Comparison of ENCODE assay signal across 8 mouse cellular contexts in genomic region chr13:52978321-52978981, GRCm38 (mm10). TPM values are rescaled to one million over a fixed set of nuclear protein-coding genes. Genes with fewer than 3 reads are reported as not detected.
DNase-seq lines count a peak whose midpoint lies in the region; ATAC-seq and TF ChIP-seq lines count a peak whose summit lies in the region.

No protein-coding gene starts in this region.

- peak overlapping the region; percentile 62; the same call in 1 of the 2 replicates for H3K27ac ChIP-seq in cerebellum, adult 2 months (ENCODE audit: insufficient read depth, low read length)
- peak overlapping the region; percentile 75 for H3K27ac ChIP-seq in intestine, embryonic 14.5 days (ENCODE audit: low read depth)
- H3K27ac ChIP-seq in liver, embryonic 15.5 days (replicated peaks) = no peak overlapping the region
- peak overlapping the region; percentile 96 for H3K27ac ChIP-seq in neural tube, embryonic 15.5 days (replicated peaks)

- TF ChIP-seq POLR2A in cerebellum, adult 2 months (IDR thresholded peaks at IDR 0.05; ENCODE audit: borderline replicate concordance, insufficient read depth, low read length) = no peak

- no peak for TF ChIP-seq CTCF in cerebellum, adult 2 months (IDR thresholded peaks at IDR 0.05; ENCODE audit: borderline replicate concordance, insufficient read depth, low read depth, low read length)

- 0 out of 2 replicates have a peak, but pooled peaks have one; percentile 12 for ATAC-seq in intestine, embryonic 14.5 days (replicated peaks; ENCODE audit: low FRiP score, low TSS enrichment, low read depth)
- ATAC-seq in liver, embryonic 15.5 days (ENCODE audit: insufficient read depth) = no peak
- ATAC-seq in neural tube, embryonic 15.5 days (ENCODE audit: low FRiP score) = peak; percentile 5; the same call in 1 of the 2 replicates

- 1% methylated on average over 64 of the region's 64 CpGs for WGBS in cerebellum, adult 2 months
- 1% methylated on average over 57 of the region's 64 CpGs for WGBS in intestine, embryonic 14.5 days
- WGBS in liver, embryonic 15.5 days (ENCODE audit: insufficient replicate concordance) = 1% methylated on average over 64 of the region's 64 CpGs
- WGBS in neural tube, embryonic 15.5 days = under 1% methylated on average over 64 of the region's 64 CpGs

- H3K27me3 ChIP-seq in cerebellum, adult 2 months (ENCODE audit: control insufficient read depth, insufficient read depth, low read length) = no peaks in the 10 kb centered on the region
- H3K27me3 ChIP-seq in intestine, embryonic 14.5 days (replicated peaks; ENCODE audit: control insufficient read depth, insufficient read depth, low read length) = 0 out of 2 replicates have a peak, but pooled peaks cover 5% of the 10 kb centered on the region
- peaks cover 71% of the 10 kb centered on the region for H3K27me3 ChIP-seq in liver, embryonic 15.5 days
- no peaks in the 10 kb centered on the region for H3K27me3 ChIP-seq in neural tube, embryonic 15.5 days (replicated peaks)

- no peaks in the 10 kb centered on the region for H3K36me3 ChIP-seq in intestine, embryonic 14.5 days (ENCODE audit: control insufficient read depth, insufficient read depth, low read length)
- no peaks in the 10 kb centered on the region for H3K36me3 ChIP-seq in liver, embryonic 15.5 days (replicated peaks)
- no peaks in the 10 kb centered on the region for H3K36me3 ChIP-seq in neural tube, embryonic 15.5 days

- no peaks in the 10 kb centered on the region for H3K9me3 ChIP-seq in intestine, embryonic 14.5 days (ENCODE audit: control insufficient read depth, low read length)
- no peaks in the 10 kb centered on the region for H3K9me3 ChIP-seq in liver, embryonic 15.5 days (replicated peaks)
- no peaks in the 10 kb centered on the region for H3K9me3 ChIP-seq in neural tube, embryonic 15.5 days (replicated peaks)

- DNase-seq in layer of hippocampus, postnatal 10 days (ENCODE audit: low spot score in 2 of 2) = peak; percentile 37 to 56
- no peak for DNase-seq in layer of hippocampus, adult 9-10 months (ENCODE audit: low spot score)
- DNase-seq in cerebellum, adult 2 months = peak; percentile 43 to 58
- DNase-seq in gastrocnemius, adult 18-20 months (ENCODE audit: low spot score) = peak; percentile 37
- DNase-seq in intestine, embryonic 14.5 days (ENCODE audit: low spot score) = peak; percentile 77
- no peak for DNase-seq in spleen, adult 12 weeks (ENCODE audit: low spot score)

- H3K4me2 ChIP-seq in intestine, embryonic 14.5 days (ENCODE audit: low read length) = peak overlapping the region; percentile 100
- peak overlapping the region; percentile 70 for H3K4me2 ChIP-seq in liver, embryonic 15.5 days
- peak overlapping the region; percentile 98 for H3K4me2 ChIP-seq in neural tube, embryonic 15.5 days

- peak overlapping the region; percentile 56 for H3K4me3 ChIP-seq in cerebellum, adult 2 months (replicated peaks; ENCODE audit: insufficient read depth, low read depth, low read length)
- peak overlapping the region; percentile 90 for H3K4me3 ChIP-seq in intestine, embryonic 14.5 days (ENCODE audit: low read depth, low read length)
- H3K4me3 ChIP-seq in liver, embryonic 15.5 days (replicated peaks) = peak overlapping the region; percentile 56
- H3K4me3 ChIP-seq in neural tube, embryonic 15.5 days (replicated peaks) = peak overlapping the region; percentile 67

- peaks cover 7% of the 10 kb centered on the region; the same call in 1 of the 2 replicates for H3K4me1 ChIP-seq in cerebellum, adult 2 months (ENCODE audit: control insufficient read depth, insufficient read depth, low read length)
- H3K4me1 ChIP-seq in intestine, embryonic 14.5 days (replicated peaks; ENCODE audit: control insufficient read depth, insufficient read depth, low read length) = peaks cover 11% of the 10 kb centered on the region
- peaks cover 45% of the 10 kb centered on the region for H3K4me1 ChIP-seq in liver, embryonic 15.5 days (replicated peaks)
- peaks cover 51% of the 10 kb centered on the region for H3K4me1 ChIP-seq in neural tube, embryonic 15.5 days

- peak overlapping the region; percentile 75 for H3K9ac ChIP-seq in intestine, embryonic 14.5 days (ENCODE audit: low read length)
- peak overlapping the region; percentile 49; the same call in 1 of the 2 replicates for H3K9ac ChIP-seq in liver, embryonic 15.5 days
- H3K9ac ChIP-seq in neural tube, embryonic 15.5 days (replicated peaks) = peak overlapping the region; percentile 84

RNA-seq across cellular contexts. Expression of gene Nfil3, which starts 2.4 kb away (rescaled TPM):
- total RNA-seq in layer of hippocampus, postnatal 10 days (2021) = 10 to 100 TPM; 12.3 to 12.9 TPM
- polyA plus RNA-seq in cerebellum, adult 2 months (2012; rRNA removed) = 9.5 and 9.6 TPM in 2 replicates
- 10 to 100 TPM; 73.2 to 88.2 TPM for total RNA-seq in gastrocnemius, adult 18-20 months (2021)
- 28.5 and 30.1 TPM in 2 replicates for polyA plus RNA-seq in intestine, embryonic 14.5 days (2014; fragmentation: Nextera tagmentation; extraction: Ambion mirVana)
- 6.0 and 6.1 TPM in 2 replicates for polyA plus RNA-seq in liver, embryonic 15.5 days (2015; fragmentation: Nextera tagmentation; extraction: Ambion mirVana)
- polyA plus RNA-seq in neural tube, embryonic 15.5 days (2015; fragmentation: Nextera tagmentation; extraction: Ambion mirVana) = 43.0 and 45.6 TPM in 2 replicates

RNA-seq across cellular contexts. Expression of gene Auh, which starts 49.0 kb away (rescaled TPM):
- 10 to 100 TPM; 80.7 to 81.5 TPM for total RNA-seq in layer of hippocampus, postnatal 10 days (2021)
- 142 and 146 TPM in 2 replicates for polyA plus RNA-seq in cerebellum, adult 2 months (2012; rRNA removed)
- 10 to 100 TPM; 77.8 to 81.5 TPM for total RNA-seq in gastrocnemius, adult 18-20 months (2021)
- polyA plus RNA-seq in intestine, embryonic 14.5 days (2014; fragmentation: Nextera tagmentation; extraction: Ambion mirVana) = 36.1 and 38.6 TPM in 2 replicates
- polyA plus RNA-seq in liver, embryonic 15.5 days (2015; fragmentation: Nextera tagmentation; extraction: Ambion mirVana) = 27.3 and 30.4 TPM in 2 replicates
- polyA plus RNA-seq in neural tube, embryonic 15.5 days (2015; fragmentation: Nextera tagmentation; extraction: Ambion mirVana) = 70.2 and 75.7 TPM in 2 replicates

Comparison
In these comparisons a context has a peak if more than half of its experiments do, and no peak if none do; other contexts are left out.
1. DNase-seq: peak in layer of hippocampus, postnatal 10 days (2 of 2), cerebellum, adult 2 months (2 of 2), gastrocnemius, adult 18-20 months (single experiment) and intestine, embryonic 14.5 days (single experiment); none in layer of hippocampus, adult 9-10 months (single experiment) and spleen, adult 12 weeks (single experiment).
2. Peak in every context shown above with its lines, with median percentiles within 50 percentile points of each other: H3K4me3 ChIP-seq, H3K4me2 ChIP-seq and H3K9ac ChIP-seq.